Comparison of ENCODE assay signal across 8 mouse cellular contexts in genomic region chr17:83732166-83732629, GRCm38 (mm10). TPM values are rescaled to one million over a fixed set of nuclear protein-coding genes. Genes with fewer than 3 reads are reported as not detected.
DNase-seq lines count a peak whose midpoint lies in the region; ATAC-seq and TF ChIP-seq lines count a peak whose summit lies in the region.

No protein-coding gene starts in this region.

- TF ChIP-seq EP300 in liver, postnatal 0 days (IDR thresholded peaks at IDR 0.05; ENCODE audit: low read depth) = no peak; the same call in 1 of the 2 replicates

- peak overlapping the region; percentile 33; the same call in 1 of the 2 replicates for H3K27ac ChIP-seq in embryonic facial prominence, embryonic 13.5 days
- H3K27ac ChIP-seq in liver, postnatal 0 days (ENCODE audit: low read depth) = peak overlapping the region; percentile 68
- peak overlapping the region; percentile 53 for H3K27ac ChIP-seq in spleen, adult 2 months (ENCODE audit: insufficient read depth, low read length)

- TF ChIP-seq POLR2A in spleen, adult 2 months (IDR thresholded peaks at IDR 0.05; ENCODE audit: low read depth, low read length) = no peak

- H3K36me3 ChIP-seq in embryonic facial prominence, embryonic 13.5 days = no peaks in the 10 kb centered on the region
- no peaks in the 10 kb centered on the region for H3K36me3 ChIP-seq in liver, postnatal 0 days (replicated peaks; ENCODE audit: insufficient read depth, low read length)
- no peaks in the 10 kb centered on the region for H3K36me3 ChIP-seq in spleen, adult 2 months (ENCODE audit: control insufficient read depth, insufficient read depth, low read length)

- intact Hi-C loops in gastrocnemius, postnatal 14 days (cut with DNase I; ENCODE audit: low total_unique reads) = loop anchor here (10.0 kb wide), 1 partner anchor 97 kb away; the partner anchor contains the start of gene Kcng3

- H3K27me3 ChIP-seq in embryonic facial prominence, embryonic 13.5 days = no peaks in the 10 kb centered on the region
- H3K27me3 ChIP-seq in liver, postnatal 0 days (ENCODE audit: insufficient read depth, low read length) = no peaks in the 10 kb centered on the region
- no peaks in the 10 kb centered on the region for H3K27me3 ChIP-seq in spleen, adult 2 months (ENCODE audit: control insufficient read depth, insufficient read depth, low read length)

- peak; percentile 11 for DNase-seq in gastrocnemius, postnatal 14 days
- no peak for DNase-seq in gastrocnemius, postnatal 4 days (ENCODE audit: low spot score in 2 of 2)
- peak; percentile 82 for DNase-seq in MN1 (ENCODE audit: low spot score)
- DNase-seq in liver, postnatal 0 days = peak; percentile 68
- peak; percentile 54 to 72 for DNase-seq in spleen, adult 2 months (ENCODE audit: low read depth in 1 of 2, low spot score in 2 of 2)
- DNase-seq in cerebellum, adult 11-12 months = no peak

- H3K4me3 ChIP-seq in embryonic facial prominence, embryonic 13.5 days = no peak overlapping the region
- peak overlapping the region; percentile 9 for H3K4me3 ChIP-seq in liver, postnatal 0 days (ENCODE audit: low read depth, low read length)
- H3K4me3 ChIP-seq in spleen, adult 2 months (ENCODE audit: extremely low read depth, insufficient read depth, insufficient read length) = no peak overlapping the region; the same call in 1 of the 2 replicates

- no peak for ATAC-seq in embryonic facial prominence, embryonic 13.5 days (ENCODE audit: insufficient number of reproducible peaks, insufficient read depth, low FRiP score, low TSS enrichment, low read depth)
- peak; percentile 93 for ATAC-seq in inflammation-experienced regulatory T-cells, adult 6 months
- ATAC-seq in liver, postnatal 0 days = peak; percentile 70

- TF ChIP-seq CTCF in liver, postnatal 0 days (IDR thresholded peaks at IDR 0.05; ENCODE audit: low read depth) = no peak
- TF ChIP-seq CTCF in spleen, adult 2 months (IDR thresholded peaks at IDR 0.05; ENCODE audit: extremely low read depth, insufficient read depth, insufficient read length, insufficient replicate concordance) = no peak

- 44% methylated on average over 10 of the region's 10 CpGs for WGBS in embryonic facial prominence, embryonic 13.5 days
- 26% methylated on average over 10 of the region's 10 CpGs for WGBS in liver, postnatal 0 days (ENCODE audit: insufficient replicate concordance)
- WGBS in spleen, adult 2 months = 1% methylated on average over 10 of the region's 10 CpGs

- H3K9me3 ChIP-seq in embryonic facial prominence, embryonic 13.5 days = no peaks in the 10 kb centered on the region
- no peaks in the 10 kb centered on the region for H3K9me3 ChIP-seq in liver, postnatal 0 days (ENCODE audit: low read length)

- no peak overlapping the region for H3K9ac ChIP-seq in embryonic facial prominence, embryonic 13.5 days
- H3K9ac ChIP-seq in liver, postnatal 0 days (replicated peaks) = peak overlapping the region; percentile 42

- H3K4me1 ChIP-seq in embryonic facial prominence, embryonic 13.5 days = peaks cover 11% of the 10 kb centered on the region
- peaks cover 18% of the 10 kb centered on the region for H3K4me1 ChIP-seq in liver, postnatal 0 days (ENCODE audit: insufficient read depth)
- peaks cover 16% of the 10 kb centered on the region; the same call in 1 of the 2 replicates for H3K4me1 ChIP-seq in spleen, adult 2 months (ENCODE audit: control insufficient read depth, insufficient read depth, insufficient read length)

- H3K4me2 ChIP-seq in embryonic facial prominence, embryonic 13.5 days = peak overlapping the region; percentile 24
- peak overlapping the region; percentile 56 for H3K4me2 ChIP-seq in liver, postnatal 0 days (ENCODE audit: low read depth, low read length)

RNA-seq across cellular contexts. Expression of gene Mta3, which starts 26.2 kb away (rescaled TPM):
- total RNA-seq in gastrocnemius, postnatal 14 days (2021) = 10 to 100 TPM; 10.4 to 10.8 TPM
- 10 to 100 TPM; 20.0 to 20.9 TPM for total RNA-seq in gastrocnemius, postnatal 4 days (2021)
- polyA plus RNA-seq in embryonic facial prominence, embryonic 13.5 days (2015; fragmentation: Nextera tagmentation; extraction: Ambion mirVana) = 43.8 and 50.8 TPM in 2 replicates
- 10 to 100 TPM; 70.5 to 87.9 (median 74.9) TPM for polyA plus RNA-seq in inflammation-experienced regulatory T-cells, adult 6 months (2017; shearing (Covaris generic))
- 26.1 and 28.1 TPM in 2 replicates for polyA plus RNA-seq in liver, postnatal 0 days (2015; fragmentation: Nextera tagmentation; extraction: Ambion mirVana)
- 30.5 and 45.5 TPM in 2 replicates for polyA plus RNA-seq in spleen, adult 2 months (2012; rRNA removed)

Comparison
In these comparisons a context has a peak if more than half of its experiments do, and no peak if none do; other contexts are left out.
1. DNase-seq: peak in gastrocnemius, postnatal 14 days (single experiment), MN1 (single experiment), liver, postnatal 0 days (single experiment) and spleen, adult 2 months (2 of 2); none in gastrocnemius, postnatal 4 days (0 of 2) and cerebellum, adult 11-12 months (single experiment).
2. Peak in every context shown above with its lines, with median percentiles within 50 percentile points of each other: H3K27ac ChIP-seq.